Mouse (Mus musculus): Measurements from ENCODE around the gene Ptprn2.

The Ptprn2 gene

DNA sequence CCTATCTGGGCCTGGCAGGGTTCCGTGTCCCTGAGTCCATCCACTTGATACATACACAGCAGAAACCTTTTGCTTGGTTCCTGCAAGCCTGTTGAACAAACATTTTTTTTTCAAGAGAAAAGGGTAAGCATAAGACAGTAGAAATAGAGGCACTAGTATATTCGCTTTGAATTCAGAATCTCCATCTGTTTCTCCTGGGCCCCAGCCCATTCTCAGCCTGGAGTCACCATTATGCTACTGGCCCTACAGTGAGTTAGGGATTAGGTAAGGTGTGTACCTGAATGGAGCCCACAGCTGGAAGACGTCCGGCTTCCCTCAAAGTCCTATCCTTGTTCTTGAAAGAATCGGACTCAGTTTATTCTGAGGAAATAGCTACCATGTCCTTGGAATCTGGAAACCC is 104.6 kb downstream of the Ptprn2 start:
- no peak for ATAC-seq (ENCODE audit: low TSS enrichment)

GRCm38 (mm10) chr12:116594457-116594856 is 108.9 kb downstream of the Ptprn2 start:
- peak; percentile 25; the same call in 1 of the 2 replicates for ATAC-seq (ENCODE audit: low TSS enrichment)

DNA sequence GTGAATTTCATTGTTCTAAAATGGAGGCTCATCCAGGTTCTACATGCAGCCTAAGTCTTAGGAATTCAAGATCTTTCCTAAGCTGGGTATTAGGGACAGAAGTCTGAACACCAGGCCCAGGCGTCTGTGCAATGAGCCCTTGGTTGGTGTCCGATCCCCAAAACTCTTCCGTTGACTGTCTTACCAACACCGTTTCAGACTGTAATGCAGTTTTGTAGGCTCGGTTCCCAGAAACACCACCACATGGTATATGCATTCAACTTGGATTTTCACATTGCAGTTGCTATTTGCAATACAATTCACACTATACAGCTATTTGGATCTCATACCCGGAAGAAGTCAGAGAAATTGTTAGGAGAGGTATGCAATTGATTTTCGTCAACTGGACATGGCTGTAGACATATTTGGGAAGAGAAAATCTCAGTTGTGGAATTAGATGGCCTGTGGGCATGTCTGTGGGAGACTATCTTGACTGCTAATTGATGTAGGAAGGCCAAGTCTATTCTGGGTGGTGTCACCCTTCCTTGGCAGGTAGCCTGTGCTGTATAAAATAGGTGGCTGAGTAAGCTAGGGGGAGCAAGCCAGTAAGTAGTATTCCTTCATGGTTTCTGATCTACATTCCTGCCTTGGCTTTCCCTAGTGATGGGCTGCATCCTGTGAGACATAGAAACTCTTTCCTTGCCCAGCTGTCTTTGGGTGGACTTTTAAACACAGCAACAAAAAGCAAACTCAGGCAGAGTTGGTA is 109.5 kb downstream of the Ptprn2 start:
- peak; percentile 17; the same call in 1 of the 2 replicates for ATAC-seq (ENCODE audit: low TSS enrichment)

DNA sequence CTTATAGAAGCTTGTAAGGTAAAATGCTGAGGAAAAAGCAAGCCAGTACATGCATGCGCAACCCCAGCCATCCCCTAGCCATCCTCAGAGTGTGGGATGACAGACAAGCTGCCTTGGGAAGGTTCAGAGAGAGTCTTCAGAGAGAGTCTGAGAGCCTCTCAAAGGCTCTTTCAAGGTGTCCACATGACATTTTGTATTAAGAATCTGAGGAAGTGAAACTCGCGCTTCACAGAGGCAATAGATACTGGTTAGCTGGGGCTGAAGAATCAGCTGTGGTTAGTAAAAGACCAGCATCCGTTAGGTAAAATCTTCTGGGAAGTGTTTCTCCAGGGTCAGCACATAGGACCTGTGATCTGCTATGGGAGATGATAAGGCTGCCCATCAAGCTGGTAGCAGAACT is 110.2 kb downstream of the Ptprn2 start:
- ATAC-seq (ENCODE audit: low TSS enrichment) = no peak

- no peak for ATAC-seq (ENCODE audit: low TSS enrichment)
These were observed 111.5 kb downstream of the Ptprn2 start for GRCm38 (mm10) chr12:116596993-116597392.

GRCm38 (mm10) chr12:116597670-116598069 is 112.2 kb downstream of the Ptprn2 start:
- ATAC-seq (ENCODE audit: low TSS enrichment) = no peak

GRCm38 (mm10) chr12:116598123-116599005 is 112.8 kb downstream of the Ptprn2 start:
- peak; percentile 55 for ATAC-seq (ENCODE audit: low TSS enrichment)

DNA sequence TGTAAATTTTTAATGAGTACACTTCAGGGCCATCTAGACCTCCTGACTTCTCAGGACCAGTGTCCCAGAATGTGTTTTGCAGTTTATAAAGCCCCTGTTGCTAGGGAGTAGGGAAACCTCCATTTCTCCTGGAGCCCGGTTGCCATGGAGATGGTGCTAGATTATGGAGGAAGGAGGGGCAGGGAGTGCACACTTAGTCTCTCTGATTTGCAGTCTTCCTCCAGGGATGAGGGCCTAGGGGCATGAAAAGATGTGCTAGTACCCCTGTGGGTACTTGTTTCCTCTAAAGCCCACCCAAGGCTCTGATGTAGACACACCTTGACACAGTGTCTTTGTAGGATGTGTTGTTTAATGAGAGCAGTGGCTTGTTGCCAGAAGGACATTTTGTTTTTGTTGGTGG is 114.0 kb downstream of the Ptprn2 start:
- peak; percentile 41; the same call in 1 of the 2 replicates for ATAC-seq (ENCODE audit: low TSS enrichment)

DNA sequence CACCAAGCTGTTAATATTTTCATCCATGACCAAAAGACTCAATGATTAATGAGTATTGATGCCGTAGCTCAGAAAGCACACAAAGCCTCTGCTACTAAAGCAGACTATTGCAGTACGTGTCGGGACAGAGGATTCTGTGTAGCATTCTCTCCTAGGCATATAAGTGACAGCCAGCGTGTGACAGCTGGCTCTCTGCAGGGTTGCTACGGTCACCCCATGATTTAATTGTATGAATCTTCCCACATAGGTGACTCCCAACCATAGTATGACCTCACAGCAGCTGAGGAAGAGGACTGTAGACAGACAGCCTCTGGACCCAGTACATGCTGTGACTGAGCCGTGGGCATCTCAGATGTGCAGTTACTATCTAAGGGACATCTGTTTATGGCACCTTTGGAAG is 114.5 kb downstream of the Ptprn2 start:
- ATAC-seq (ENCODE audit: low TSS enrichment) = no peak

GRCm38 (mm10) chr12:116601395-116601794 is 115.9 kb downstream of the Ptprn2 start:
- ATAC-seq (ENCODE audit: low TSS enrichment) = no peak

DNA sequence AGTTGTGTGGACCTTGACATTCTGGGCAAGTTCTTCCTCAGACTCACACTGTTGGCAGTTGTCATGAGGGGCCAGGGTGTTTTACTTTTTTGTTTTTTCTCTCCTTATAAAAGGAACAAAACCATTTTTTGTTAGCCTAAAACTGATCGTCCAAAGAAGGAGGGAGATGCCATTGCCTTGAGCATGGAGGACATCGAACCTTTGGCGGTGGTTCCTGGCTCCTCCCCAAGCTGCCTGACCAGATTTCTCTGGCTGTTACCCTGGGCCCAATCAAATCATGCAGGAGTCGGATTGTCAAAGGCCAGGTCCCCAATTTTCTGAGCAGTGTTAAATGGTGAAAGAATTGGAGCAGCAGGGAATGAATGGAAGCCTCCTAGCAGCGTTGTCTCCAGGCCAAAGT is 116.4 kb downstream of the Ptprn2 start:
- ATAC-seq (ENCODE audit: low TSS enrichment) = no peak

GRCm38 (mm10) chr12:116608598-116608997 is 123.1 kb downstream of the Ptprn2 start:
- no peak for ATAC-seq (ENCODE audit: low TSS enrichment)

DNA sequence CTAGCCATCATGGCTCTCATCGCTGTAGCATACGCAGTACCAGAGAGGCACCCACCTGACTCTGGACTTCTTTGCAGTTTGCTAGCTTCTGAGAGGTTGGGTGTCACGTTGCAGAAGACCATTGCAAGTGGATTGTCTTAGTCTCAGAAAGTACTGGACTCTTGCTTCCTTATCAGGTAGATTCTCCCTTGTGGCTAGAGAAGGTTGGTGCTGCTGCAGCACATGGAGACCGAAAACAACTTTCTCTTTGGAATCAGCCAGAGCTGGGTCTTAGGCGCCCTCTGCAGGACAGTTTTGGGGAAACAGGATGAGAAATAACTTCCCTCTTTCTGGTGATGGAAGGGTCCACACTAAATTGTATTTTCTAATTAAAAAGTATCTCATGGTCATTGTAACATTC is 134.3 kb downstream of the Ptprn2 start:
- ATAC-seq (ENCODE audit: low TSS enrichment) = peak; percentile 55

GRCm38 (mm10) chr12:116620299-116620698 is 134.8 kb downstream of the Ptprn2 start:
- no peak for ATAC-seq (ENCODE audit: low TSS enrichment)

DNA sequence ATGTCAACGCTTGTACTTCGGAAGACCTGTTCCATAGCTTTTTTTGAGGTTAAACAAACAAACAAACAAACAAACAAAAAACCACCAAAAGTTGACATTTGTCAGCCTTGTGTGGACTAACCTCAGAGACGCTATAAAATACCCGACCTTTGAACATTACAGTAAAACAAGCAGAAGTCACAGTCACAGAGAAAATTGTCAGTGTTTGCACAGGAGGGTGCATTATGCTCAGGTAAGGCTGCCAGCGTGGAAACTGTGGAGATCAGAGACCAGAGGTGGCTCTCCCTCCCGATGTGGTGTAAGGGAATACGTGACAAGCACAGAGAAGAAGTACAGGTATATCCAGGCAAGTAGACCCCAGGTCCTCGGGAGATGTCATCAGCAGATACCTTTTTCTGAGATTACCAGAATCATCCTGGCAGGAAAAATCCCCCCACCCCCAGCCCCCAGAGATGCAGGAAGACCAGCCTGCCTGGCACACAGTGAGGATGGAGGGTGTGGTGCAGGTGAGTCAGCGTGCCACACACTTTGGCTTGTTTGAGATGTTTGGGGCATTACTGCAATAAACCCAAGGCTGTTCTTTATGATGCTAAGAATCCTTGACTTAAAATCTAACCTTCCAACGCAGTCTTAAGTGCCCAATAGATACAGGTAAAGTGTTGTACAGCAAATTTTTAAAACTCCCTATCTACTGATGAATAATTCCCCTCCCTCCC is 136.0 kb downstream of the Ptprn2 start:
- no peak for ATAC-seq (ENCODE audit: low TSS enrichment)

- ATAC-seq (ENCODE audit: low TSS enrichment) = peak; percentile 64
These were observed 137.3 kb downstream of the Ptprn2 start for GRCm38 (mm10) chr12:116622665-116623387.

GRCm38 (mm10) chr12:116625391-116626281 is 140.1 kb downstream of the Ptprn2 start:
- peak; percentile 10; the same call in 1 of the 2 replicates for ATAC-seq (ENCODE audit: low TSS enrichment)

DNA sequence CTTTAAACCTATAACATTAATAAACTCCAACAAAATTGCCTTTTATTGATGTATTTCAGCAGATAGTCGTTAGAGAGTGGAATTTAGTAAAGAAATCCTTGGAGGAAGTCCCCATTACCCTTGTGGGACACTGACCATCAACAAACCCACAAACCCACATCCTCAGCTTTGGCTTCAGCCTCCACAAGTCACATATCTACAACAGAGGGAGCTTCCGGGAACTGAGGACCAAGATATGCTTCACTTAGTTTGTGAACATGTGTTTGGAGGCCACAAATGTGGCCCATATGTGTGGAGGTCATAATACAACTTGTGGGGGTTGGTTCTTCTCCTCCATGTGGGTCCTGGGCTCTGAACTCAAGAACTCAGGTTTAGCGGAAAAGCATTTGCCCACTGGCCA is 143.5 kb downstream of the Ptprn2 start:
- no peak for ATAC-seq (ENCODE audit: low TSS enrichment)

- no peak for ATAC-seq (ENCODE audit: low TSS enrichment)
These were observed 152.0 kb downstream of the Ptprn2 start for GRCm38 (mm10) chr12:116637498-116637897.

DNA sequence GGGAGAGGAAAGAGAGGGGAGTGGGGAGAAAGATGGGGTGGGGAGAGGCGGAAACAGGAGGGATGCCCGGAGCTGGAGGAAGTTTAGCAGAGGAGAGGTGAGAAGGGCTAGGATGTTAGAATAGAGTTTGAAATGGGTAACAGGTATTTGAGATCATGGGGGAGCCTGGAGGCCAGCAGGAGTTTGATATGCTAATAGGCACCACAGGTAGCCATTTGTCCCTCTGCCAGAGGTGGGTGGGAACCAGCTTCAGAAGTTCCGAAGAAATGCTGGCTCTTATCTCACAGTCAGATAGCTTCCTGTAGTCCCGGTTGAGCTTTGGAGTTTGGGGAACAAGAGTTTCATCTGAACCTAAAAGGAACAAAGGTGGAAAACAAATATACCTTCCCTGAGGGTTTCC is 155.4 kb downstream of the Ptprn2 start:
- ATAC-seq (ENCODE audit: low TSS enrichment) = no peak

Data from frontal cortex, adult (tissue).